ENCODE assay signal across 8 mouse cellular contexts in genomic region chr19:5106074-5106473, GRCm38 (mm10). TPM values are rescaled to one million over a fixed set of nuclear protein-coding genes. Genes with fewer than 3 reads are reported as not detected.
A peak's percentile ranks its signal among the peaks of the same experiment; 100 is the strongest.
DNase-seq lines count a peak whose midpoint lies in the region; ATAC-seq and TF ChIP-seq lines count a peak whose summit lies in the region.

No protein-coding gene starts in this region.

- peak overlapping the region; percentile 72 for H3K4me3 ChIP-seq in cerebellum, adult 2 months (replicated peaks; ENCODE audit: insufficient read depth, low read depth, low read length)
- peak overlapping the region; percentile 89 for H3K4me3 ChIP-seq in bone marrow macrophage, adult 2 months (ENCODE audit: insufficient read depth, low read length)
- peak overlapping the region; percentile 68 for H3K4me3 ChIP-seq in hindbrain, embryonic 11.5 days (ENCODE audit: low read depth, low read length)
- H3K4me3 ChIP-seq in limb, embryonic 15.5 days = peak overlapping the region; percentile 82
- H3K4me3 ChIP-seq in stomach, embryonic 15.5 days (replicated peaks) = peak overlapping the region; percentile 85

- 4% methylated on average over 9 of the region's 9 CpGs for WGBS in cerebellum, adult 2 months
- 20% methylated on average over 9 of the region's 9 CpGs for WGBS in hindbrain, embryonic 11.5 days
- 11% methylated on average over 9 of the region's 9 CpGs for WGBS in limb, embryonic 15.5 days
- WGBS in stomach, embryonic 15.5 days = 6% methylated on average over 9 of the region's 9 CpGs

- H3K9me3 ChIP-seq in hindbrain, embryonic 11.5 days (ENCODE audit: control insufficient read depth, low read length) = no peaks in the 10 kb centered on the region
- no peaks in the 10 kb centered on the region for H3K9me3 ChIP-seq in limb, embryonic 15.5 days
- no peaks in the 10 kb centered on the region for H3K9me3 ChIP-seq in stomach, embryonic 15.5 days

- H3K9ac ChIP-seq in hindbrain, embryonic 11.5 days (ENCODE audit: low read depth, low read length) = peak overlapping the region; percentile 90
- peak overlapping the region; percentile 81 for H3K9ac ChIP-seq in limb, embryonic 15.5 days
- H3K9ac ChIP-seq in stomach, embryonic 15.5 days = peak overlapping the region; percentile 91

- H3K27ac ChIP-seq in cerebellum, adult 2 months (ENCODE audit: insufficient read depth, low read length) = peak overlapping the region; percentile 81
- peak overlapping the region; percentile 97 for H3K27ac ChIP-seq in bone marrow macrophage, adult 2 months (ENCODE audit: insufficient read depth, low read depth, low read length)
- H3K27ac ChIP-seq in hindbrain, embryonic 11.5 days (ENCODE audit: low read depth, low read length) = 0 out of 2 replicates have a peak overlapping the region, but pooled peaks have one; percentile 90
- H3K27ac ChIP-seq in limb, embryonic 15.5 days = peak overlapping the region; percentile 99
- peak overlapping the region; percentile 97 for H3K27ac ChIP-seq in stomach, embryonic 15.5 days

- no peak for ATAC-seq in hindbrain, embryonic 11.5 days (ENCODE audit: low FRiP score)
- no peak for ATAC-seq in limb, embryonic 15.5 days (ENCODE audit: insufficient number of reproducible peaks, low FRiP score, low TSS enrichment, low read depth)
- ATAC-seq in stomach, embryonic 15.5 days (ENCODE audit: insufficient read depth, low FRiP score, low read depth) = no peak

- peaks cover 7% of the 10 kb centered on the region for H3K36me3 ChIP-seq in hindbrain, embryonic 11.5 days (ENCODE audit: control insufficient read depth, insufficient read depth, low read length)
- H3K36me3 ChIP-seq in limb, embryonic 15.5 days = peaks cover 68% of the 10 kb centered on the region
- peaks cover 42% of the 10 kb centered on the region for H3K36me3 ChIP-seq in stomach, embryonic 15.5 days

- no peak for TF ChIP-seq POLR2A in cerebellum, adult 2 months (IDR thresholded peaks at IDR 0.05; ENCODE audit: borderline replicate concordance, insufficient read depth, low read length)
- no peak for TF ChIP-seq POLR2A in bone marrow macrophage, adult 2 months (IDR thresholded peaks at IDR 0.05; ENCODE audit: borderline replicate concordance, low read depth, low read length)

- no peaks in the 10 kb centered on the region for H3K27me3 ChIP-seq in cerebellum, adult 2 months (ENCODE audit: control insufficient read depth, insufficient read depth, low read length)
- no peaks in the 10 kb centered on the region for H3K27me3 ChIP-seq in hindbrain, embryonic 11.5 days (ENCODE audit: control insufficient read depth, insufficient read depth, low read length)
- H3K27me3 ChIP-seq in limb, embryonic 15.5 days = no peaks in the 10 kb centered on the region
- H3K27me3 ChIP-seq in stomach, embryonic 15.5 days (replicated peaks) = no peaks in the 10 kb centered on the region

- no peak for TF ChIP-seq CTCF in cerebellum, adult 2 months (IDR thresholded peaks at IDR 0.05; ENCODE audit: borderline replicate concordance, insufficient read depth, low read depth, low read length)
- no peak for TF ChIP-seq CTCF in bone marrow macrophage, adult 2 months (IDR thresholded peaks at IDR 0.05; ENCODE audit: low read depth, low read length)

- peaks cover 14% of the 10 kb centered on the region for H3K4me1 ChIP-seq in cerebellum, adult 2 months (ENCODE audit: control insufficient read depth, insufficient read depth, low read length)
- peaks cover 28% of the 10 kb centered on the region for H3K4me1 ChIP-seq in bone marrow macrophage, adult 2 months (ENCODE audit: control insufficient read depth, insufficient read depth, low read length)
- peaks cover 6% of the 10 kb centered on the region for H3K4me1 ChIP-seq in hindbrain, embryonic 11.5 days (replicated peaks; ENCODE audit: control insufficient read depth, insufficient read depth, low read length)
- H3K4me1 ChIP-seq in limb, embryonic 15.5 days = peaks cover 19% of the 10 kb centered on the region
- H3K4me1 ChIP-seq in stomach, embryonic 15.5 days = peaks cover 30% of the 10 kb centered on the region

- H3K4me2 ChIP-seq in hindbrain, embryonic 11.5 days (replicated peaks; ENCODE audit: low read depth, low read length) = peak overlapping the region; percentile 55
- H3K4me2 ChIP-seq in limb, embryonic 15.5 days = peak overlapping the region; percentile 76
- H3K4me2 ChIP-seq in stomach, embryonic 15.5 days = peak overlapping the region; percentile 87

- DNase-seq in cerebellum, adult 2 months = peak in 1 of 2 experiments; percentile 53
- no peak for DNase-seq in cerebellum, postnatal 36 days
- no peak for DNase-seq in hindbrain, embryonic 11.5 days (ENCODE audit: low spot score)
- DNase-seq in c-Kit-positive CD71-positive TER-119-positive erythroid progenitor cells, embryonic 14.5 days (ENCODE audit: low spot score) = no peak
- DNase-seq in embryo, embryonic 9.5 days (ENCODE audit: extremely low spot score) = no peak

RNA-seq across cellular contexts. Expression of gene Rab1b, which starts 0.8 kb away (rescaled TPM):
- 191 and 195 TPM in 2 replicates for polyA plus RNA-seq in cerebellum, adult 2 months (2012; rRNA removed)
- 120 and 142 TPM in 2 replicates for polyA plus RNA-seq in bone marrow macrophage, adult 2 months (2012; ENCODE audit: insufficient read depth, insufficient read length, missing spikeins)
- 217 and 230 TPM in 2 replicates for polyA plus RNA-seq in hindbrain, embryonic 11.5 days (2014; fragmentation: Nextera tagmentation; extraction: Ambion mirVana)
- polyA plus RNA-seq in limb, embryonic 15.5 days (2015; fragmentation: Nextera tagmentation; extraction: Ambion mirVana) = 239 and 270 TPM in 2 replicates
- polyA plus RNA-seq in stomach, embryonic 15.5 days (2015; fragmentation: Nextera tagmentation; extraction: Ambion mirVana) = 227 and 233 TPM in 2 replicates

RNA-seq across cellular contexts. Expression of gene Cnih2, which starts 7.8 kb away (rescaled TPM):
- 89.3 and 90.3 TPM in 2 replicates for polyA plus RNA-seq in cerebellum, adult 2 months (2012; rRNA removed)
- not detected in 2 replicates for polyA plus RNA-seq in bone marrow macrophage, adult 2 months (2012; ENCODE audit: insufficient read depth, insufficient read length, missing spikeins)
- polyA plus RNA-seq in hindbrain, embryonic 11.5 days (2014; fragmentation: Nextera tagmentation; extraction: Ambion mirVana) = 126 and 128 TPM in 2 replicates
- 17.6 and 26.3 TPM in 2 replicates for polyA plus RNA-seq in limb, embryonic 15.5 days (2015; fragmentation: Nextera tagmentation; extraction: Ambion mirVana)
- 15.1 and 16.6 TPM in 2 replicates for polyA plus RNA-seq in stomach, embryonic 15.5 days (2015; fragmentation: Nextera tagmentation; extraction: Ambion mirVana)

RNA-seq across cellular contexts. Expression of gene Klc2, which starts 12.3 kb away (rescaled TPM):
- 318 and 338 TPM in 2 replicates for polyA plus RNA-seq in cerebellum, adult 2 months (2012; rRNA removed)
- polyA plus RNA-seq in bone marrow macrophage, adult 2 months (2012; ENCODE audit: insufficient read depth, insufficient read length, missing spikeins) = 13.8 and 14.8 TPM in 2 replicates
- 34.6 and 36.5 TPM in 2 replicates for polyA plus RNA-seq in hindbrain, embryonic 11.5 days (2014; fragmentation: Nextera tagmentation; extraction: Ambion mirVana)
- polyA plus RNA-seq in limb, embryonic 15.5 days (2015; fragmentation: Nextera tagmentation; extraction: Ambion mirVana) = 13.0 and 16.9 TPM in 2 replicates
- 18.0 and 19.0 TPM in 2 replicates for polyA plus RNA-seq in stomach, embryonic 15.5 days (2015; fragmentation: Nextera tagmentation; extraction: Ambion mirVana)

RNA-seq across cellular contexts. Expression of gene Yif1a, which starts 17.7 kb away (rescaled TPM):
- polyA plus RNA-seq in cerebellum, adult 2 months (2012; rRNA removed) = 98.4 and 103 TPM in 2 replicates
- 33.2 and 34.1 TPM in 2 replicates for polyA plus RNA-seq in bone marrow macrophage, adult 2 months (2012; ENCODE audit: insufficient read depth, insufficient read length, missing spikeins)
- 75.6 and 81.3 TPM in 2 replicates for polyA plus RNA-seq in hindbrain, embryonic 11.5 days (2014; fragmentation: Nextera tagmentation; extraction: Ambion mirVana)
- polyA plus RNA-seq in limb, embryonic 15.5 days (2015; fragmentation: Nextera tagmentation; extraction: Ambion mirVana) = 126 and 140 TPM in 2 replicates
- 101 TPM in 2 replicates for polyA plus RNA-seq in stomach, embryonic 15.5 days (2015; fragmentation: Nextera tagmentation; extraction: Ambion mirVana)

RNA-seq across cellular contexts. Expression of gene Tmem151a, which starts 20.7 kb away (rescaled TPM):
- polyA plus RNA-seq in cerebellum, adult 2 months (2012; rRNA removed) = 84.0 and 102 TPM in 2 replicates
- not detected in 2 replicates for polyA plus RNA-seq in bone marrow macrophage, adult 2 months (2012; ENCODE audit: insufficient read depth, insufficient read length, missing spikeins)
- polyA plus RNA-seq in hindbrain, embryonic 11.5 days (2014; fragmentation: Nextera tagmentation; extraction: Ambion mirVana) = 1.6 and 1.8 TPM in 2 replicates
- 1.0 and 2.2 TPM in 2 replicates for polyA plus RNA-seq in limb, embryonic 15.5 days (2015; fragmentation: Nextera tagmentation; extraction: Ambion mirVana)
- polyA plus RNA-seq in stomach, embryonic 15.5 days (2015; fragmentation: Nextera tagmentation; extraction: Ambion mirVana) = 5.9 and 6.4 TPM in 2 replicates

Comparison
In these comparisons a context has a peak if more than half of its experiments do, and no peak if none do; other contexts are left out.
1. RNA of gene Cnih2, which starts 7.8 kb away (polyA plus RNA-seq): 126 to 128 TPM in hindbrain, embryonic 11.5 days, 89.3 to 90.3 TPM in cerebellum, adult 2 months, 17.6 to 26.3 TPM in limb, embryonic 15.5 days and 15.1 to 16.6 TPM in stomach, embryonic 15.5 days; not detected in bone marrow macrophage, adult 2 months; every median in the first group is over 10 times any median in the second.
2. Peak in every context shown above with its lines, with median percentiles within 50 percentile points of each other: H3K27ac ChIP-seq, H3K4me3 ChIP-seq, H3K4me2 ChIP-seq and H3K9ac ChIP-seq.